Mouse (Mus musculus) lung, adult 2 months (tissue): ENCODE measurements at regions not wholly inside any gene's neighbourhood (a gene's known extent, or its start where the extent isn't known, plus 50 kb on each side); places are given as distances from the start of the nearest gene placed in this dataset.

Experiments
- DNase-seq: peaks from one replicate; pipeline ENCODE4 v3.0.0; 2022
- H3K4me1 ChIP-seq: fragments of 200-500 bp; 2 replicates; pipeline ENCODE4 v1.6.1; 2011; ENCODE audit warnings: low read length; ENCODE audit not compliant: control insufficient read depth, insufficient read depth
- H3K4me3 ChIP-seq: fragments of 200-500 bp; replicated peaks from 2 replicates; pipeline ENCODE3; 2011; ENCODE audit warnings: low read depth, mild to moderate bottlenecking, control low read depth, low read length; ENCODE audit errors: extremely low read depth
- CTCF ChIP-seq: fragments of 200-500 bp; IDR thresholded peaks from 2 replicates; pipeline ENCODE4 v1.5.1; 2011; ENCODE audit warnings: mild to moderate bottlenecking, low read length, control low read depth; ENCODE audit not compliant: insufficient read depth
- POLR2A ChIP-seq: fragments of 200-500 bp; IDR thresholded peaks from 2 replicates; pipeline ENCODE4 v1.6.1; 2011; ENCODE audit warnings: low read depth, mild to moderate bottlenecking, control low read depth, low read length, borderline replicate concordance; ENCODE audit errors: extremely low read depth
- WGBS: fragments of 180-500 bp; shearing (Covaris S2); methylation state at CpG from one replicate; pipeline ENCODE4 v1.1.7; 2018; 5-methylcytosine and 5-hydroxymethylcytosine counted together

DNA sequence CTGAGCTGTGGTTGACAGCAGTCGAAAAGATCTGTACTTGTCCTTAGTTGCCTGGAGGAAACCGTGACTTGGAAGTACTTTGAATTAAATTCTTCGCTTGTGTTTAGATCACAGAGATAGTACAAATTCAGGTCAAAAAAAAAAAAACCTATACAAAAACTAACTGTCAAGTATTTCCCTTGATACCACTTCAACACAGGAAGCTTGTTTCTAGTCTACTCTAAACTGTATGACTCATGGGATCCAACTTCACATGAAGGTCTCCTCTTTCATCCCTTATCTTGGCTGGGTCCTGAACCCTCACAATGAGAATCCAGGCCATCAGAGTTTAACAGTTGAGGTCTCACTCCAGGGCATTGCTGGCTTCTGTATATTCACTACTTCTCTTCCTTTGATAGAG is 54.8 kb downstream of the Tmem30b start:
- WGBS = 37% methylated on average over 3 of the region's 3 CpGs
- no peak for DNase-seq
- H3K4me3 ChIP-seq = no peak overlapping the region
- no peaks in the 10 kb centered on the region for H3K4me1 ChIP-seq
- TF ChIP-seq POLR2A (no peak), CTCF (no peak)

DNA sequence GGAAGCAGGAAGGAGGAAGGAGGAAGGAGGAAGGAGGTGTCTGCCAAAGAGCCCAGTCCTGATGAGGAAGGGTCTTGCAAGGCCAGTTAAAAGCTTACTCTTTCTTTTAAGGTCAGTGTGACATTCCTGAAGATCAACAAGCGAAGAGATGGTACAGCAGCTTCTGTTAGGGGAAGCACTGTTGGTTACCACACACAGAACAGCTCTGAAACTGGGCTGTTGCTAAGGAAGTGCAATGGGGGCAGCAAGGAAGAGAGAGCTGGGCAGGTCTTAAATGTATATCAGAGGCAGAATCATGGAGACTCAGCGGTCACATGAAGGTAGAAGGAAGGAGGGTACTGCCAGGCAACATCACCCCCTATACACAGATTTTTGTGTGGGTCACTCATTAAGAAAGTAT is 63.3 kb downstream of the Tmem30b start:
- DNase-seq = no peak
- WGBS = 79% methylated on average over 2 of the region's 2 CpGs
- Histone ChIP-seq H3K4me3 (no peak overlapping the region), H3K4me1 (no peaks in the 10 kb centered on the region)
- no peak for TF ChIP-seq POLR2A
- no peak for TF ChIP-seq CTCF

GRCm38 (mm10) chr12:73482275-73482674 is 63.9 kb downstream of the Tmem30b start:
- no peak overlapping the region for H3K4me3 ChIP-seq
- TF ChIP-seq POLR2A (no peak), CTCF (no peak)
- DNase-seq = no peak
- 75% methylated on average over 6 of the region's 6 CpGs for WGBS
- no peaks in the 10 kb centered on the region for H3K4me1 ChIP-seq

- no peaks in the 10 kb centered on the region for H3K4me1 ChIP-seq
- no peak overlapping the region for H3K4me3 ChIP-seq
- DNase-seq = no peak
- 77% methylated on average over 3 of the region's 3 CpGs for WGBS
- TF ChIP-seq CTCF = no peak
- no peak for TF ChIP-seq POLR2A
These were observed 64.5 kb downstream of the Tmem30b start for GRCm38 (mm10) chr12:73481705-73482104.

GRCm38 (mm10) chr12:73481165-73481564 is 65.0 kb downstream of the Tmem30b start:
- no peak for DNase-seq
- no peak overlapping the region for H3K4me3 ChIP-seq
- no peak for TF ChIP-seq CTCF
- no peak for TF ChIP-seq POLR2A
- H3K4me1 ChIP-seq = no peaks in the 10 kb centered on the region
- WGBS = 68% methylated on average over 6 of the region's 6 CpGs

- H3K4me3 ChIP-seq = no peak overlapping the region
- no peak for DNase-seq
- no peaks in the 10 kb centered on the region for H3K4me1 ChIP-seq
- TF ChIP-seq POLR2A (no peak), CTCF (no peak)
- 86% methylated on average over 6 of the region's 6 CpGs for WGBS
These were observed 65.6 kb downstream of the Tmem30b start for GRCm38 (mm10) chr12:73480610-73480971.

- DNase-seq = no peak
- no peak for TF ChIP-seq CTCF
- TF ChIP-seq POLR2A = no peak
These were observed 66.1 kb downstream of the Tmem30b start for GRCm38 (mm10) chr12:73479932-73480609.

GRCm38 (mm10) chr12:73478641-73479040 is 67.6 kb downstream of the Tmem30b start:
- WGBS = 83% methylated on average over 4 of the region's 4 CpGs
- no peaks in the 10 kb centered on the region for H3K4me1 ChIP-seq
- TF ChIP-seq POLR2A (no peak), CTCF (no peak)
- DNase-seq = no peak
- H3K4me3 ChIP-seq = no peak overlapping the region

More at GRCm38 (mm10) chr12:73479932-73480609, 66.1 kb downstream of the Tmem30b start:
- no peak overlapping the region for H3K4me3 ChIP-seq
- WGBS = 78% methylated on average over 15 of the region's 15 CpGs
- H3K4me1 ChIP-seq = no peaks in the 10 kb centered on the region

- no peak overlapping the region for H3K4me3 ChIP-seq
- no peak for DNase-seq
- H3K4me1 ChIP-seq = no peaks in the 10 kb centered on the region
- no peak for TF ChIP-seq CTCF
- no peak for TF ChIP-seq POLR2A
- WGBS = 25% methylated on average over 7 of the region's 7 CpGs
These were observed 69.8 kb downstream of the Tmem30b start for GRCm38 (mm10) chr12:73476421-73476858.

DNA sequence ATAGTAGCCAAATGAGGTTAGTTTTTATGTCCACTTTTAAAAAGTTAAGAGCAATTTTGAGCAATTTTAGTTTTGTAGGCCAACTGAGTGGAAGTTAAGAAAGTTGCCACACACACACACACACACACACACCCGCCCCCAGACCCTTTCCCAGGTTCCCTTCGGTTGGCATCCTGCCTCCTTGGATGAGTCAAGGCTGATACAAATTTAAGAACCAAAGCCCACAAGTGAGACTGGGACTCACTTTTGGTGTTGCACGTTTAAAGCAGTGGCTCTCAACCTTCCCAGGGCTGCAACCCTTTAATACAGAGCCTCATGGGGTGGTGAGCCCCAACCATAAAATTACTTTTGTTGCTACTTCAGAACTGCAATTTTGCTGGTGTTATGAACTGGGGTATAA is 70.4 kb downstream of the Tmem30b start:
- no peak for DNase-seq
- no peak overlapping the region for H3K4me3 ChIP-seq
- TF ChIP-seq CTCF = no peak
- no peak for TF ChIP-seq POLR2A
- H3K4me1 ChIP-seq = no peaks in the 10 kb centered on the region
- WGBS = 63% methylated on average over 3 of the region's 3 CpGs
